Mouse (Mus musculus) neural tube, embryonic 15.5 days (tissue): ENCODE measurements around the gene Thegl. TPM values are rescaled to one million over a fixed set of nuclear protein-coding genes. Genes with fewer than 3 reads are reported as not detected.

ENCODE experiments used
- polyA plus RNA-seq: library from polyadenylated mRNA; unstranded; fragments of >200 nt; fragmentation: Nextera tagmentation; extraction: Ambion mirVana; gene quantifications from 2 replicates; pipeline ENCODE4 v1.2.1, GENCODE M21; 2015

The Thegl gene
- polyA plus RNA-seq, 1 experiment from 2014 or later, result 0.75 TPM

Other genes with a start within 250 kb of the Thegl start
- 17.0 TPM in 2 replicates for gene Aasdh, start 110.5 kb upstream of the Thegl start, polyA plus RNA-seq
- 165 and 201 TPM in 2 replicates for gene Paics, start 64.7 kb upstream of the Thegl start, polyA plus RNA-seq
- gene Ppat, start 64.4 kb upstream of the Thegl start, polyA plus RNA-seq, result 10.6 and 17.9 TPM in 2 replicates
- 87.2 and 91.5 TPM in 2 replicates for gene Srp72, start 41.3 kb upstream of the Thegl start, polyA plus RNA-seq
- gene Arl9, start 12.0 kb upstream of the Thegl start, polyA plus RNA-seq, result 0.42 TPM in 1 of 2 replicates, not detected in the other
- 10.9 and 12.2 TPM in 2 replicates for gene Hopx, start 99.1 kb downstream of the Thegl start, polyA plus RNA-seq
- 2.9 and 3.2 TPM in 2 replicates for gene Spink2, start 195.4 kb downstream of the Thegl start, polyA plus RNA-seq
- gene Rest, start 249.5 kb downstream of the Thegl start, polyA plus RNA-seq, result 6.2 and 10.9 TPM in 2 replicates